Mouse (Mus musculus) liver, embryonic 12.5 days (tissue): Measurements from ENCODE around the gene Gas7. TPM values are rescaled to one million over a fixed set of nuclear protein-coding genes. Genes with fewer than 3 reads are reported as not detected.

Experiments used
- ATAC-seq: fragments of 200-750 bp; cut with Nextera tagmentation; 2 replicates; pipeline ENCODE4 v1.8.0; 2017; ENCODE audit warnings: moderate number of reproducible peaks, mild to moderate bottlenecking, moderate library complexity
- H3K27ac ChIP-seq: fragments of 300-500 bp; sonication (generic); 2 replicates; pipeline ENCODE4 v1.5.1; 2016; ENCODE audit warnings: mild to moderate bottlenecking
- H3K27me3 ChIP-seq: fragments of 300-500 bp; sonication (generic); replicated peaks from 2 replicates; pipeline ENCODE4 v1.6.1; 2016; ENCODE audit warnings: mild to moderate bottlenecking, moderate library complexity
- H3K36me3 ChIP-seq: fragments of 300-500 bp; sonication (generic); 2 replicates; pipeline ENCODE4 v1.6.1; 2016; ENCODE audit warnings: mild to moderate bottlenecking, moderate library complexity
- H3K4me1 ChIP-seq: fragments of 300-500 bp; sonication (generic); 2 replicates; pipeline ENCODE4 v1.6.1; 2016
- H3K4me2 ChIP-seq: fragments of 300-500 bp; sonication (generic); 2 replicates; pipeline ENCODE4 v1.6.1; 2016; ENCODE audit warnings: mild to moderate bottlenecking, moderate library complexity
- H3K4me3 ChIP-seq: fragments of 300-500 bp; sonication (generic); 2 replicates; pipeline ENCODE4 v1.5.1; 2016; ENCODE audit warnings: mild to moderate bottlenecking, moderate library complexity
- H3K9ac ChIP-seq: fragments of 300-500 bp; sonication (generic); 2 replicates; pipeline ENCODE4 v1.6.1; 2016; ENCODE audit warnings: mild to moderate bottlenecking, moderate library complexity
- H3K9me3 ChIP-seq: fragments of 300-500 bp; sonication (generic); replicated peaks from 2 replicates; pipeline ENCODE4 v1.6.1; 2016; ENCODE audit warnings: mild to moderate bottlenecking, moderate library complexity
- whole genome bisulfite sequencing: fragments of 180-500 bp; shearing (Covaris S2); methylation state at CpG from one replicate; pipeline ENCODE4 v1.1.7; 2016; ENCODE audit not compliant: insufficient replicate concordance; 5-methylcytosine and 5-hydroxymethylcytosine counted together
- polyA plus RNA-seq: library from polyadenylated mRNA; unstranded; fragments of >200 nt; fragmentation: Nextera tagmentation; extraction: Ambion mirVana; gene quantifications from 2 replicates; pipeline ENCODE4 v1.2.1, GENCODE M21; 2016

The Gas7 gene
- polyA plus RNA-seq, 1 experiment from 2014 or later = 1.8 TPM

- no peak overlapping the region for H3K27ac ChIP-seq
- H3K27me3 ChIP-seq = no peaks in the 10 kb centered on the region
- H3K4me1 ChIP-seq = peaks cover 5% of the 10 kb centered on the region; the same call in 1 of the 2 replicates
- H3K36me3 ChIP-seq = no peaks in the 10 kb centered on the region
- WGBS = 9% methylated on average over 2 of the region's 2 CpGs
- no peak overlapping the region for H3K4me2 ChIP-seq
- H3K9me3 ChIP-seq = no peaks in the 10 kb centered on the region
- ATAC-seq = no peak
- no peak overlapping the region for H3K4me3 ChIP-seq
- H3K9ac ChIP-seq = no peak overlapping the region
These were observed 149.2 kb downstream of the Gas7 start for GRCm38 (mm10) chr11:67604481-67604880.

- no peaks in the 10 kb centered on the region for H3K36me3 ChIP-seq
- no peak overlapping the region for H3K9ac ChIP-seq
- H3K4me2 ChIP-seq = no peak overlapping the region
- no peak overlapping the region for H3K4me3 ChIP-seq
- no peaks in the 10 kb centered on the region for H3K27me3 ChIP-seq
- peaks cover 5% of the 10 kb centered on the region; the same call in 1 of the 2 replicates for H3K4me1 ChIP-seq
- WGBS = 52% methylated on average over 10 of the region's 10 CpGs
- H3K9me3 ChIP-seq = no peaks in the 10 kb centered on the region
- no peak for ATAC-seq
- no peak overlapping the region for H3K27ac ChIP-seq
These were observed 153.0 kb downstream of the Gas7 start for GRCm38 (mm10) chr11:67608114-67608683.

GRCm38 (mm10) chr11:67612158-67612839, 157.1 kb downstream of the Gas7 start:
- Histone ChIP-seq H3K9ac (no peak overlapping the region), H3K27me3 (no peaks in the 10 kb centered on the region), H3K4me2 (no peak overlapping the region), H3K9me3 (no peaks in the 10 kb centered on the region), H3K36me3 (no peaks in the 10 kb centered on the region), H3K27ac (no peak overlapping the region), H3K4me3 (no peak overlapping the region), H3K4me1 (no peaks in the 10 kb centered on the region)
- 71% methylated on average over 9 of the region's 9 CpGs for whole genome bisulfite sequencing
- ATAC-seq = no peak

- no peak overlapping the region for H3K4me3 ChIP-seq
- no peaks in the 10 kb centered on the region for H3K36me3 ChIP-seq
- H3K4me1 ChIP-seq = no peaks in the 10 kb centered on the region
- no peak overlapping the region for H3K9ac ChIP-seq
- H3K27ac ChIP-seq = no peak overlapping the region
- no peaks in the 10 kb centered on the region; the same call in 1 of the 2 replicates for H3K27me3 ChIP-seq
- no peaks in the 10 kb centered on the region for H3K9me3 ChIP-seq
- ATAC-seq = no peak
- WGBS = 75% methylated on average over 13 of the region's 13 CpGs
- no peak overlapping the region for H3K4me2 ChIP-seq
These were observed 161.5 kb downstream of the Gas7 start for GRCm38 (mm10) chr11:67616557-67617239.

- H3K4me2 ChIP-seq = no peak overlapping the region
- WGBS = 70% methylated on average over 7 of the region's 7 CpGs
- H3K4me3 ChIP-seq = no peak overlapping the region
- no peak for ATAC-seq
- H3K4me1 ChIP-seq = no peaks in the 10 kb centered on the region
- H3K9ac ChIP-seq = no peak overlapping the region
- no peak overlapping the region for H3K27ac ChIP-seq
- no peaks in the 10 kb centered on the region for H3K36me3 ChIP-seq
- no peaks in the 10 kb centered on the region for H3K9me3 ChIP-seq
- H3K27me3 ChIP-seq = no peaks in the 10 kb centered on the region; the same call in 1 of the 2 replicates
These were observed 167.1 kb downstream of the Gas7 start for GRCm38 (mm10) chr11:67622340-67622739.

GRCm38 (mm10) chr11:67627179-67627578, 171.9 kb downstream of the Gas7 start:
- H3K4me2 ChIP-seq = no peak overlapping the region
- H3K27ac ChIP-seq = no peak overlapping the region
- no peak overlapping the region for H3K9ac ChIP-seq
- WGBS = 60% methylated on average over 7 of the region's 7 CpGs
- no peak for ATAC-seq
- peaks cover 8% of the 10 kb centered on the region; the same call in 1 of the 2 replicates for H3K27me3 ChIP-seq
- 0 out of 2 replicates have a peak, but pooled peaks cover 9% of the 10 kb centered on the region for H3K4me1 ChIP-seq
- H3K9me3 ChIP-seq = no peaks in the 10 kb centered on the region
- H3K36me3 ChIP-seq = no peaks in the 10 kb centered on the region
- H3K4me3 ChIP-seq = no peak overlapping the region

GRCm38 (mm10) chr11:67628522-67628921, 173.3 kb downstream of the Gas7 start:
- no peak overlapping the region for H3K27ac ChIP-seq
- ATAC-seq = peak; percentile 55

GRCm38 (mm10) chr11:67632906-67633305, 177.7 kb downstream of the Gas7 start:
- Histone ChIP-seq H3K4me2 (no peak overlapping the region), H3K9ac (no peak overlapping the region), H3K27ac (no peak overlapping the region), H3K4me3 (no peak overlapping the region), H3K4me1 (0 out of 2 replicates have a peak, but pooled peaks cover 9% of the 10 kb centered on the region), H3K36me3 (no peaks in the 10 kb centered on the region), H3K27me3 (peaks cover 8% of the 10 kb centered on the region; the same call in 1 of the 2 replicates), H3K9me3 (no peaks in the 10 kb centered on the region)
- no peak for ATAC-seq
- 69% methylated on average over 8 of the region's 8 CpGs for WGBS

More at GRCm38 (mm10) chr11:67628522-67628921, 173.3 kb downstream of the Gas7 start:
- H3K9me3 ChIP-seq = no peaks in the 10 kb centered on the region
- no peak overlapping the region for H3K9ac ChIP-seq
- H3K27me3 ChIP-seq = peaks cover 8% of the 10 kb centered on the region; the same call in 1 of the 2 replicates
- no peak overlapping the region for H3K4me2 ChIP-seq
- H3K4me1 ChIP-seq = 0 out of 2 replicates have a peak, but pooled peaks cover 9% of the 10 kb centered on the region
- H3K4me3 ChIP-seq = no peak overlapping the region
- no peaks in the 10 kb centered on the region for H3K36me3 ChIP-seq
- 66% methylated on average over 2 of the region's 2 CpGs for WGBS

GRCm38 (mm10) chr11:67633620-67634229, 178.5 kb downstream of the Gas7 start:
- no peak overlapping the region for H3K9ac ChIP-seq
- ATAC-seq = no peak
- no peak overlapping the region for H3K4me3 ChIP-seq
- H3K36me3 ChIP-seq = no peaks in the 10 kb centered on the region
- H3K27ac ChIP-seq = no peak overlapping the region
- H3K4me1 ChIP-seq = 0 out of 2 replicates have a peak, but pooled peaks cover 4% of the 10 kb centered on the region
- 30% methylated on average over 3 of the region's 3 CpGs for WGBS
- no peaks in the 10 kb centered on the region for H3K9me3 ChIP-seq
- H3K27me3 ChIP-seq = peaks cover 8% of the 10 kb centered on the region; the same call in 1 of the 2 replicates
- no peak overlapping the region for H3K4me2 ChIP-seq

- Histone ChIP-seq H3K4me3 (no peak overlapping the region), H3K27ac (no peak overlapping the region), H3K4me2 (no peak overlapping the region), H3K9me3 (no peaks in the 10 kb centered on the region), H3K4me1 (no peaks in the 10 kb centered on the region), H3K36me3 (no peaks in the 10 kb centered on the region), H3K9ac (no peak overlapping the region), H3K27me3 (no peaks in the 10 kb centered on the region)
- no peak for ATAC-seq
- WGBS = 29% methylated on average over 4 of the region's 4 CpGs
These were observed 181.0 kb downstream of the Gas7 start for GRCm38 (mm10) chr11:67636201-67636600.

- no peak overlapping the region for H3K4me2 ChIP-seq
- H3K9me3 ChIP-seq = no peaks in the 10 kb centered on the region
- no peak overlapping the region for H3K4me3 ChIP-seq
- no peak overlapping the region for H3K9ac ChIP-seq
- no peak for ATAC-seq
- no peak overlapping the region for H3K27ac ChIP-seq
- WGBS = 51% methylated on average over 6 of the region's 6 CpGs
- no peaks in the 10 kb centered on the region for H3K4me1 ChIP-seq
- no peaks in the 10 kb centered on the region for H3K36me3 ChIP-seq
- H3K27me3 ChIP-seq = no peaks in the 10 kb centered on the region
These were observed 181.8 kb downstream of the Gas7 start for GRCm38 (mm10) chr11:67636905-67637586.
